Mouse (Mus musculus) MEL (cell line): ENCODE measurements around the gene RPS10-NUDT3. TPM values are rescaled to one million over a fixed set of nuclear protein-coding genes. Genes with fewer than 3 reads are reported as not detected.

Experiments
- DNase-seq: peaks from one replicate; pipeline ENCODE4 v3.0.0; 2011; ENCODE audit warnings: low read depth, low spot score
- H3K27ac ChIP-seq: 2 replicates; pipeline ENCODE4 v1.5.1; 2012; ENCODE audit warnings: low read depth, mild to moderate bottlenecking, control low read depth, low read length, moderate library complexity; ENCODE audit not compliant: control insufficient read depth
- H3K27me3 ChIP-seq, 2 experiments: fragments of 150-350 bp in 1 of 2; sonication (generic) in 1 of 2; 2 replicates each; pipeline ENCODE4 v1.6.1; 2012; ENCODE audit warnings: low read length in 2 of 2, mild to moderate bottlenecking in 2 of 2, improper control_type of control experiment in 1 of 2, moderate library complexity in 1 of 2; ENCODE audit not compliant: insufficient read depth in 2 of 2, control insufficient read depth in 1 of 2
- H3K36me3 ChIP-seq, 2 experiments: 2 replicates each; pipeline ENCODE4 v1.6.1; 2012 to 2014; ENCODE audit warnings: low read length in 2 of 2, improper control_type of control experiment in 1 of 2, inconsistent platforms in 1 of 2, mild to moderate bottlenecking in 1 of 2; ENCODE audit not compliant: insufficient read depth in 2 of 2, control insufficient read depth in 1 of 2
- H3K4me1 ChIP-seq, 2 experiments: fragments of 150-350 bp in 1 of 2; sonication (generic) in 1 of 2; 2 replicates each; pipeline ENCODE4 v1.6.1; 2012; ENCODE audit warnings: low read length in 2 of 2, improper control_type of control experiment in 1 of 2, mild to moderate bottlenecking in 1 of 2; ENCODE audit not compliant: insufficient read depth in 2 of 2, control insufficient read depth in 1 of 2
- H3K4me3 ChIP-seq, 2 experiments: fragments of 150-350 bp in 1 of 2; sonication (generic) in 1 of 2; 2 replicates each; pipeline ENCODE4 v1.5.1; 2012; ENCODE audit warnings: low read depth in 2 of 2, low read length in 2 of 2, mild to moderate bottlenecking in 2 of 2, moderate library complexity in 2 of 2, control low read depth in 1 of 2, improper control_type of control experiment in 1 of 2; ENCODE audit not compliant: control insufficient read depth in 1 of 2, insufficient read depth in 1 of 2
- H3K79me2 ChIP-seq: 2 replicates; pipeline ENCODE4 v1.6.1; 2012; ENCODE audit warnings: mild to moderate bottlenecking, low read length, moderate library complexity; ENCODE audit not compliant: control insufficient read depth, poor library complexity, insufficient read depth
- H3K9ac ChIP-seq: 2 replicates; pipeline ENCODE4 v1.6.1; 2012; ENCODE audit warnings: low read depth, mild to moderate bottlenecking, control low read depth, low read length, moderate library complexity; ENCODE audit not compliant: control insufficient read depth, poor library complexity, severe bottlenecking
- H3K9me3 ChIP-seq: fragments of 150-350 bp; sonication (generic); replicated peaks from 2 replicates; pipeline ENCODE4 v1.6.1; 2012; ENCODE audit warnings: mild to moderate bottlenecking, low read length, improper control_type of control experiment, moderate library complexity; ENCODE audit not compliant: insufficient read depth
- CHD1 ChIP-seq: IDR thresholded peaks from 2 replicates; pipeline ENCODE4 v1.6.1; 2012; ENCODE audit warnings: low read depth, mild to moderate bottlenecking, inconsistent platforms, low read length, improper control_type of control experiment
- ELF1 ChIP-seq: IDR thresholded peaks from 2 replicates; pipeline ENCODE4 v1.6.1; 2014; ENCODE audit warnings: low read depth, mild to moderate bottlenecking, inconsistent platforms, low read length, improper control_type of control experiment, moderate library complexity
- EP300 ChIP-seq, 2 experiments: IDR thresholded peaks; 2 replicates each; pipeline ENCODE4 v1.6.1; 2011; ENCODE audit warnings: improper control_type of control experiment in 2 of 2, low read length in 2 of 2, low read depth in 1 of 2, mild to moderate bottlenecking in 1 of 2
- ETS1 ChIP-seq: IDR thresholded peaks from 2 replicates; pipeline ENCODE4 v1.6.1; 2012; ENCODE audit warnings: low read depth, mild to moderate bottlenecking, inconsistent platforms, low read length, improper control_type of control experiment, moderate library complexity
- GABPA ChIP-seq: IDR thresholded peaks from 2 replicates; pipeline ENCODE4 v1.6.1; 2012; ENCODE audit warnings: low read depth, mild to moderate bottlenecking, inconsistent platforms, low read length, improper control_type of control experiment, moderate library complexity
- HCFC1 ChIP-seq: IDR thresholded peaks from 2 replicates; pipeline ENCODE4 v1.6.1; 2012; ENCODE audit warnings: low read depth, mild to moderate bottlenecking, inconsistent platforms, low read length, improper control_type of control experiment, moderate library complexity
- MAX ChIP-seq: IDR thresholded peaks from 2 replicates; pipeline ENCODE4 v1.6.1; 2011; ENCODE audit warnings: low read length, improper control_type of control experiment
- MXI1 ChIP-seq: IDR thresholded peaks from 2 replicates; pipeline ENCODE4 v1.6.1; 2011; ENCODE audit warnings: mild to moderate bottlenecking, low read depth, low read length, improper control_type of control experiment
- NRF1 ChIP-seq: IDR thresholded peaks from 2 replicates; pipeline ENCODE4 v1.6.1; 2014; ENCODE audit warnings: low read depth, mild to moderate bottlenecking, inconsistent platforms, low read length, improper control_type of control experiment, moderate library complexity; ENCODE audit not compliant: poor library complexity, insufficient read depth, severe bottlenecking
- POLR2AphosphoS5 ChIP-seq: IDR thresholded peaks from 2 replicates; pipeline ENCODE4 v1.6.1; 2012; ENCODE audit warnings: low read depth, borderline replicate concordance, mild to moderate bottlenecking, inconsistent platforms, low read length, moderate library complexity, mixed read lengths
- SIN3A ChIP-seq: IDR thresholded peaks from 2 replicates; pipeline ENCODE4 v1.6.1; 2012; ENCODE audit warnings: low read length, improper control_type of control experiment, inconsistent platforms
- TBP ChIP-seq: IDR thresholded peaks from 2 replicates; pipeline ENCODE4 v1.8.0; 2011; ENCODE audit warnings: low read depth, low read length, improper control_type of control experiment
- USF2 ChIP-seq, 2 experiments: IDR thresholded peaks; 2 replicates each; pipeline ENCODE4 v1.6.1; 2011 to 2012; ENCODE audit warnings: improper control_type of control experiment in 2 of 2, low read length in 2 of 2, borderline replicate concordance in 1 of 2, inconsistent platforms in 1 of 2, low read depth in 1 of 2, mild to moderate bottlenecking in 1 of 2; ENCODE audit not compliant: insufficient read depth in 1 of 2
- ZKSCAN1 ChIP-seq: IDR thresholded peaks from 2 replicates; pipeline ENCODE4 v1.6.1; 2012; ENCODE audit warnings: low read depth, mild to moderate bottlenecking, inconsistent platforms, low read length, improper control_type of control experiment, moderate library complexity
- ZMIZ1 ChIP-seq: IDR thresholded peaks from 2 replicates; pipeline ENCODE4 v1.6.1; 2012; ENCODE audit warnings: low read depth, mild to moderate bottlenecking, inconsistent platforms, low read length, improper control_type of control experiment, moderate library complexity
- ZNF384 ChIP-seq: IDR thresholded peaks from 2 replicates; pipeline ENCODE4 v1.6.1; 2012; ENCODE audit warnings: low read depth, mild to moderate bottlenecking, inconsistent platforms, low read length, improper control_type of control experiment
- polyA plus RNA-seq, 2 experiments: library from polyadenylated mRNA; stranded (reverse) in 1 of 2; unstranded in 1 of 2; fragments of >175 nt in 1 of 2; fragments of >200 nt in 1 of 2; gene quantifications; 2 replicates each; pipeline versions ENCODE4 v1.2.1 to v1.2.4; 2012; ENCODE audit warnings: low replicate concordance in 2 of 2, low read depth in 1 of 2; ENCODE audit not compliant: insufficient read length in 2 of 2, insufficient read depth in 1 of 2, missing spikeins in 1 of 2
- total RNA-seq: library from RNA; depleted of rRNA; stranded (reverse); fragments of 300-350 nt; gene quantifications from 2 replicates; pipeline ENCODE4 v1.2.3, GENCODE M21; 2012

Gene RPS10-NUDT3
- total and polyA plus RNA-seq, 3 experiments = 37.3 TPM; not detected in 2

DNA sequence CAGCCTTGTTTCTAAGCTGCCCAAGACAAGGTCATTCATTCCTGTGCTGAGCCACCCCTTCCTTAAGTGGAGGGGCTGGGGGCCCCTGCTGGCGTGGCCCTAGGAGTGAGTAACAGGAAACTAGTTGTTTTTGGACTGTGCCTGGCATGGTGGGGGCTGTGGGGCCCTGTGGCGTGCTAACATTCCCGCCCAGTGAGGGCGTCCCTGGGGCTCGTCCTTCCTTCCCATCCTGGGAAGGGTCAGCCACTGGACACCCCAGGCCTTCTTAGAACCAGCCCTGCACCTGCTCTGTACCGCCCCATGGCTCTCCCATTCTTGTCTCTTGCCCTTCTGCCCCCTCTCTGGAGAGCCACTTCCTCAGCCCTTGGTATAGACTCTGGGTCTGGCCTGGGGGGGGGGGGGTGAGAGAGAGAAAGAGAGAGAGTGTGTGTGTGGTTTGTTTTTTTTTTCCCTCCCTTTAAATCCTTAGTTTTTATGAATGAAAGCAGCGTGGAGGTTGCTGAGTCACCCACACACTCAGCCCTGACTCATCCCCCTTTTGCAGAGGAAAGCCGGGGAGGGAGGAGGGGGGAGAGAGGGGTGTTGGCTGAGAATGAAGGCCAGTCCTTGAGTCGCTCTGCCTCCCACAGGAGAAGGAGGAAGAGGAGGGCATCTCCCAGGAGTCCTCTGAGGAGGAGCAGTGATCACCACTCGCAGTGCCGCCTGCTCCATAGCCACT lies 73.1 kb downstream of the RPS10-NUDT3 start:
- DNase-seq = peak; percentile 81
- peaks cover 41% of the 10 kb centered on the region for H3K79me2 ChIP-seq
- H3K36me3 ChIP-seq = peaks cover 5 to 22% of the 10 kb centered on the region in 2 experiments
- 0 out of 2 replicates have a peak, but pooled peaks have one; percentile 27 for TF ChIP-seq ZNF384
- TF ChIP-seq MXI1 = peak; percentile 34; the same call in 1 of the 2 replicates
- peak; percentile 57 for TF ChIP-seq SIN3A
- peak; percentile 60; the same call in 1 of the 2 replicates for TF ChIP-seq ETS1
- TF ChIP-seq EP300 (IDR thresholded peaks at IDR 0.05; ENCODE audit: low read depth in 1 of 2, low read length in 2 of 2) = 0 out of 4 replicates have a peak, but pooled peaks of 1 of the 2 experiments have one; percentile 15
- no peak; the same call in 1 of the 2 replicates for TF ChIP-seq GABPA
- no peak for TF ChIP-seq NRF1
- no peaks in the 10 kb centered on the region for H3K9me3 ChIP-seq
- H3K9ac ChIP-seq = peak overlapping the region; percentile 18; the same call in 1 of the 2 replicates
- H3K27me3 ChIP-seq = no peaks in the 10 kb centered on the region
- H3K27ac ChIP-seq = peak overlapping the region; percentile 31; the same call in 1 of the 2 replicates
- H3K4me1 ChIP-seq = peaks cover 2 to 25% of the 10 kb centered on the region in 2 experiments
- H3K4me3 ChIP-seq = no peak overlapping the region

DNA sequence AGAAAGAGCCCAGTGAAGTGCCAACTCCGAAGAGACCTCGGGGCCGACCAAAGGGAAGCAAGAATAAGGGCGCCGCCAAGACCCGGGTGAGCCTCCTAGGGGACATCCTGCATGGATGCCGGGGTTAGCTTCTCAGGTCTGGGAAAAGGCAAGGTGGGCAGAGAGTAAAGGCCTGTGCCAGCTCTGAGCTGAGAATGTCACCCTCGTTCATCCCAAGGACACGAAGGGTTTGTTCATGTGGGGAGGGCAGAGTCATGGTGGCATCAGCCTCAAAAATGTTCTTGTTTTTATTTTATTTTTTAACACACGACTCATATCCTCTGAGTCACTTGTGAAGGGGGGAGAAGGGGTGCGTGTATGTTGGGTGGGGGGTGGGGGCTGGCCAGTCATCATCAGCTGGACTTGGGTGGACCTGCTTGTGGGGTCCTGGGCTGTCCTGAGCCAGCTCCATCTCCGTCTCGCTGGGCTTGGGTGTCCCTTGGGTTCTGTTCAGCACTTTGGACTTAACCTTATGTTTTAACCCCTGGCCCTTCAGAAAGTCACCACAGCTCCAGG lies 74.0 kb downstream of the RPS10-NUDT3 start:
- Histone ChIP-seq H3K27ac (peak overlapping the region; percentile 31; the same call in 1 of the 2 replicates), H3K79me2 (peaks cover 48% of the 10 kb centered on the region), H3K27me3 (no peaks in the 10 kb centered on the region), H3K9ac (0 out of 2 replicates have a peak overlapping the region, but pooled peaks have one; percentile 9), H3K4me1 (peaks cover 2 to 21% of the 10 kb centered on the region in 2 experiments), H3K36me3 (peaks cover 5 to 19% of the 10 kb centered on the region in 2 experiments), H3K9me3 (no peaks in the 10 kb centered on the region), H3K4me3 (no peak overlapping the region)
- TF ChIP-seq GABPA (no peak), HCFC1 (no peak), ZMIZ1 (no peak), MXI1 (no peak), ELF1 (no peak), POLR2AphosphoS5 (no peak), TBP (no peak), CHD1 (no peak), MAX (no peak), USF2 (IDR thresholded peaks at IDR 0.05; ENCODE audit: borderline replicate concordance in 1 of 2, insufficient read depth in 1 of 2, low read depth in 1 of 2, low read length in 2 of 2) (no peak), ZKSCAN1 (no peak)
- DNase-seq = no peak
